Mouse (Mus musculus) MEL (cell line): Measurements from ENCODE around the gene Icos.

Experiments used
- CTCF ChIP-seq, 3 experiments: IDR thresholded peaks in 2 of 3; conservative IDR thresholded peaks in 1 of 3; 2 replicates each; pipeline ENCODE4 v1.5.1; 2011 to 2012; ENCODE audit warnings: low read length in 3 of 3, low read depth in 2 of 3, mild to moderate bottlenecking in 2 of 3, improper control_type of control experiment in 1 of 3, inconsistent platforms in 1 of 3, mixed read lengths in 1 of 3, moderate library complexity in 1 of 3; ENCODE audit not compliant: control insufficient read depth in 1 of 3, insufficient read depth in 1 of 3, poor library complexity in 1 of 3, severe bottlenecking in 1 of 3
- ETS1 ChIP-seq: IDR thresholded peaks from 2 replicates; pipeline ENCODE4 v1.6.1; 2012; ENCODE audit warnings: low read depth, mild to moderate bottlenecking, inconsistent platforms, low read length, improper control_type of control experiment, moderate library complexity
- KAT2A ChIP-seq: conservative IDR thresholded peaks from 2 replicates; pipeline ENCODE4 v1.6.1; 2012; ENCODE audit warnings: low read depth, low read length, improper control_type of control experiment, inconsistent platforms
- MAX ChIP-seq: IDR thresholded peaks from 2 replicates; pipeline ENCODE4 v1.6.1; 2011; ENCODE audit warnings: low read length, improper control_type of control experiment
- ZC3H11A ChIP-seq: IDR thresholded peaks from 2 replicates; pipeline ENCODE4 v1.6.1; 2012; ENCODE audit warnings: low read depth, mild to moderate bottlenecking, inconsistent platforms, low read length, improper control_type of control experiment

GRCm38 (mm10) chr1:60929036-60929435 lies 48.7 kb upstream of the Icos start:
- TF ChIP-seq KAT2A (no peak), CTCF (IDR thresholded peaks at IDR 0.05 in 2 of 3, conservative IDR thresholded peaks at IDR 0.05 in 1 of 3; ENCODE audit: control insufficient read depth in 1 of 3, insufficient read depth in 1 of 3, low read depth in 2 of 3, low read length in 3 of 3, poor library complexity in 1 of 3, severe bottlenecking in 1 of 3) (no peak), ZC3H11A (no peak), ETS1 (no peak), MAX (no peak)
